Mouse (Mus musculus) gastrocnemius, postnatal 4 days (tissue): ENCODE measurements around the gene Olfr297. TPM values are rescaled to one million over a fixed set of nuclear protein-coding genes. Genes with fewer than 3 reads are reported as not detected.

Source experiments
- DNase-seq, 2 experiments: peaks; one replicate each; pipeline ENCODE4 v3.0.0; 2021 to 2022; ENCODE audit warnings: low spot score in 2 of 2, mixed read lengths in 2 of 2
- long read RNA-seq, 2 experiments: library from polyadenylated mRNA; stranded (forward); transcript quantifications; one replicate each; pipeline ENCODE4 v2.0.0; 2021
- total RNA-seq, 2 experiments: library from RNA; stranded (reverse); gene quantifications; 2 replicates each; pipeline ENCODE4 v1.2.3; 2021

Olfr297 gene
- not detected for total RNA-seq
- long read RNA-seq, experiment 1, result 0 reads
- long read RNA-seq, experiment 2, result 0 reads

- no peak for DNase-seq
Observed at GRCm38 (mm10) chr7:86519668-86520067, at the start of gene Olfr297. Gene Olfr297, plus strand, starts transcription at chr7:86519968.

- DNase-seq, result no peak
Observed at GRCm38 (mm10) chr7:86492384-86492783, 27.4 kb upstream of the Olfr297 start, which contains the start of gene Olfr298. Gene Olfr298, minus strand, starts transcription at chr7:86492484.

Other genes with a start within 250 kb of the Olfr297 start
- not detected for gene Olfr310, start 242.8 kb upstream of the Olfr297 start, total RNA-seq
- gene Olfr309, start 206.3 kb upstream of the Olfr297 start, total RNA-seq, result not detected
- gene Olfr308, start 194.3 kb upstream of the Olfr297 start, total RNA-seq, result not detected
- gene Olfr307, start 182.4 kb upstream of the Olfr297 start, total RNA-seq, result not detected
- gene Olfr305, start 153.0 kb upstream of the Olfr297 start, total RNA-seq, result not detected
- not detected for gene Olfr304, start 133.3 kb upstream of the Olfr297 start, total RNA-seq
- gene Olfr303, start 122.2 kb upstream of the Olfr297 start, total RNA-seq, result not detected
- not detected for gene Olfr301, start 116.1 kb upstream of the Olfr297 start, total RNA-seq
- gene Olfr299, start 60.0 kb upstream of the Olfr297 start, total RNA-seq, result not detected
- not detected for gene Olfr298, start 27.5 kb upstream of the Olfr297 start, total RNA-seq
- gene Olfr295, start 63.9 kb downstream of the Olfr297 start, total RNA-seq, result not detected
- not detected for gene Olfr294, start 96.7 kb downstream of the Olfr297 start, total RNA-seq
- gene Olfr293, start 129.1 kb downstream of the Olfr297 start, total RNA-seq, result not detected
- gene Olfr292, start 168.4 kb downstream of the Olfr297 start, total RNA-seq, result not detected